Mouse (Mus musculus): Measurements from ENCODE around the gene 1700020N15Rik.
"Not testable (repeated sequence)": the region's sequence is repeated elsewhere in the genome, so short reads cannot be mapped to it uniquely, and the experiment has no call there.

1700020N15Rik gene

GRCm38 (mm10) chrX:69945000-69945399 is at the start of gene 1700020N15Rik:
TSS of gene 1700020N15Rik (plus strand) at chrX:69945300.
- not testable (repeated sequence) for DNase-seq

GRCm38 (mm10) chrX:69976790-69977579 is 31.9 kb downstream of the 1700020N15Rik start:
- DNase-seq, result no peak

All from cerebellum, postnatal 25 days (tissue).